10 mouse cellular contexts compared by ENCODE assay signal in the genomic region with DNA sequence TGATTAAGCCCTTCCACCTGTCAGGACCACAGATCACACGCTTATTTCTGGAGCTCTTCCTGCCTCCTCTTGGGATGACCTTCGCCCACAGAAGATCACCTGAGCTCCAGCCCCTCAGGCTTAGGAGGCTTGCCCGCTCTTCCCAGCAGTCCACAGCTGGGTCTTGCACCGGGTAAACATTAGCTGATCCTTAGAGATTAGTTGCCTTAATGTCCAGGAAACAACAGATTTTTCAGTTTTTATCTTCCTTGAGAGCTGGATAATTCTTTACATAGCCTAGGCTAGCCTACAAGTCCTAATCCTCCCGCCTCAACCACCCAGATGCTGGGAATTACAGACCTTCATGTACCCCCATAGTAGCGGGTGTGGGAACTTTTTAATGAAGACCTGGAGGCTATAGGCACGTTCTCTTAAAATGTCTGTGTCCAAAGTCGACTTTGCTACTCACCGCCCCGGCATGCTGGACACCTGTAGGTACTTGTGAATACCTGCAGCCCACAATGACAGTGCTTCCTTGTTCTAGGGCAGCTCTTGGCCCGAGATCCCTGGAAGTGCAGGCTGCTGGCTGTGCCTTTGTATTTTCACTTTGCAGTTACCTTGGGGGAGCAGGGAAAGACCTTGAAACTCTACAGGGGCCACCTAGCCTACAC. TPM values are rescaled to one million over a fixed set of nuclear protein-coding genes. Genes with fewer than 3 reads are reported as not detected.
DNase-seq lines count a peak whose midpoint lies in the region; ATAC-seq and TF ChIP-seq lines count a peak whose summit lies in the region.
"Had no signal": no experiment of that assay in that cellular context is flagged by ENCODE, and none has a peak within 500 bp of the region (broad histone marks: within the 10 kb centered on the region; RNA-seq: fewer than 3 reads in every experiment).

No protein-coding gene starts in this region.

- no peaks in the 10 kb centered on the region for H3K36me3 ChIP-seq in heart, embryonic 15.5 days
- peaks cover 0 to 48% of the 10 kb centered on the region in 2 experiments; a peak in 2 of 4 replicates for H3K36me3 ChIP-seq in MEL (ENCODE audit: control insufficient read depth in 1 of 2, insufficient read depth in 2 of 2, low read length in 2 of 2)
- no peaks in the 10 kb centered on the region; the same call in 1 of the 2 replicates for H3K36me3 ChIP-seq in kidney, adult 2 months (ENCODE audit: control insufficient read depth, insufficient read depth, low read length)
- H3K36me3 ChIP-seq in midbrain, embryonic 12.5 days: peaks cover 9% of the 10 kb centered on the region
- H3K36me3 ChIP-seq: hindbrain, embryonic 15.5 days had no signal

- no peak overlapping the region for H3K4me3 ChIP-seq in heart, embryonic 15.5 days
- H3K4me3 ChIP-seq in MEL (ENCODE audit: control insufficient read depth in 1 of 2, insufficient read depth in 1 of 2, low read depth in 2 of 2, low read length in 2 of 2): peak overlapping the region; percentile 34 to 61; a peak in 3 of 4 replicates
- 0 out of 2 replicates have a peak overlapping the region, but pooled peaks have one; percentile 11 for H3K4me3 ChIP-seq in kidney, adult 2 months (ENCODE audit: insufficient read depth, low read depth, low read length)
- no peak overlapping the region for H3K4me3 ChIP-seq in midbrain, embryonic 12.5 days
- H3K4me3 ChIP-seq: embryonic facial prominence, embryonic 12.5 days; hindbrain, embryonic 15.5 days had no signal

- TF ChIP-seq EP300 in MEL (IDR thresholded peaks at IDR 0.05; ENCODE audit: low read depth in 1 of 2, low read length in 2 of 2): no peak

- peak overlapping the region; percentile 23 for H3K4me2 ChIP-seq in heart, embryonic 15.5 days
- peak overlapping the region; percentile 26 for H3K4me2 ChIP-seq in midbrain, embryonic 12.5 days (replicated peaks)
- H3K4me2 ChIP-seq: embryonic facial prominence, embryonic 12.5 days; hindbrain, embryonic 15.5 days had no signal

- H3K9ac ChIP-seq in heart, embryonic 15.5 days: no peak overlapping the region
- H3K9ac ChIP-seq in MEL (ENCODE audit: control insufficient read depth, low read depth, low read length, poor library complexity, severe bottlenecking): peak overlapping the region; percentile 53
- H3K9ac ChIP-seq in midbrain, embryonic 12.5 days (replicated peaks): 0 out of 2 replicates have a peak overlapping the region, but pooled peaks have one; percentile 4
- H3K9ac ChIP-seq: embryonic facial prominence, embryonic 12.5 days; hindbrain, embryonic 15.5 days had no signal

- no peaks in the 10 kb centered on the region for H3K27me3 ChIP-seq in heart, embryonic 15.5 days
- H3K27me3 ChIP-seq in MEL (ENCODE audit: control insufficient read depth in 1 of 2, insufficient read depth in 2 of 2, low read length in 2 of 2): no peaks in the 10 kb centered on the region
- H3K27me3 ChIP-seq in kidney, adult 2 months (replicated peaks; ENCODE audit: control insufficient read depth, insufficient read depth, low read length): no peaks in the 10 kb centered on the region
- peaks cover 11% of the 10 kb centered on the region; the same call in 1 of the 2 replicates for H3K27me3 ChIP-seq in midbrain, embryonic 12.5 days
- H3K27me3 ChIP-seq: embryonic facial prominence, embryonic 12.5 days; hindbrain, embryonic 15.5 days had no signal

- TF ChIP-seq POLR2A in MEL (IDR thresholded peaks at IDR 0.05; ENCODE audit: control insufficient read depth in 1 of 2, insufficient read depth in 1 of 2, low read depth in 1 of 2, low read length in 2 of 2, poor library complexity in 1 of 2): no peak
- no peak for TF ChIP-seq POLR2A in kidney, adult 2 months (IDR thresholded peaks at IDR 0.05; ENCODE audit: low read depth, low read length)

- no peak for TF ChIP-seq RAD21 in MEL (IDR thresholded peaks at IDR 0.05; ENCODE audit: low read depth, low read length)

- DNase-seq in heart, adult 9 months (ENCODE audit: low spot score in 2 of 2): no peak
- no peak for DNase-seq in MEL (ENCODE audit: low read depth, low spot score)
- DNase-seq in kidney, adult 2 months: peak; percentile 81
- no peak for DNase-seq in spleen, postnatal 10 days (ENCODE audit: low spot score in 2 of 2)
- no peak for DNase-seq in cerebellum, postnatal 10 days
- no peak for DNase-seq in retina, embryonic 14.5 days (ENCODE audit: low spot score)

- H3K4me1 ChIP-seq in heart, embryonic 15.5 days (replicated peaks): peaks cover 39% of the 10 kb centered on the region
- peaks cover 24 to 59% of the 10 kb centered on the region in 2 experiments for H3K4me1 ChIP-seq in MEL (ENCODE audit: control insufficient read depth in 1 of 2, insufficient read depth in 2 of 2, low read length in 2 of 2)
- peaks cover 32% of the 10 kb centered on the region for H3K4me1 ChIP-seq in kidney, adult 2 months (ENCODE audit: control insufficient read depth, insufficient read depth, low read length)
- peaks cover 23% of the 10 kb centered on the region for H3K4me1 ChIP-seq in midbrain, embryonic 12.5 days

- H3K9me3 ChIP-seq in heart, embryonic 15.5 days (replicated peaks): no peaks in the 10 kb centered on the region
- no peaks in the 10 kb centered on the region for H3K9me3 ChIP-seq in MEL (replicated peaks; ENCODE audit: insufficient read depth, low read length)
- no peaks in the 10 kb centered on the region for H3K9me3 ChIP-seq in midbrain, embryonic 12.5 days
- H3K9me3 ChIP-seq: embryonic facial prominence, embryonic 12.5 days; hindbrain, embryonic 15.5 days had no signal

- H3K27ac ChIP-seq in heart, embryonic 15.5 days: no peak overlapping the region
- peak overlapping the region; percentile 39; the same call in 1 of the 2 replicates for H3K27ac ChIP-seq in MEL (ENCODE audit: control insufficient read depth, low read depth, low read length)
- peak overlapping the region; percentile 65; the same call in 1 of the 2 replicates for H3K27ac ChIP-seq in kidney, adult 2 months (ENCODE audit: insufficient read depth, low read depth, low read length)
- no peak overlapping the region for H3K27ac ChIP-seq in midbrain, embryonic 12.5 days (replicated peaks)
- H3K27ac ChIP-seq: embryonic facial prominence, embryonic 12.5 days; hindbrain, embryonic 15.5 days had no signal

- peaks cover 10% of the 10 kb centered on the region for H3K79me2 ChIP-seq in MEL (ENCODE audit: control insufficient read depth, insufficient read depth, low read length, poor library complexity)

- no peak for TF ChIP-seq CTCF in MEL (IDR thresholded peaks at IDR 0.05 in 2 of 3, conservative IDR thresholded peaks at IDR 0.05 in 1 of 3; ENCODE audit: control insufficient read depth in 1 of 3, insufficient read depth in 1 of 3, low read depth in 2 of 3, low read length in 3 of 3, poor library complexity in 1 of 3, severe bottlenecking in 1 of 3)
- TF ChIP-seq CTCF in kidney, adult 2 months (conservative IDR thresholded peaks at IDR 0.05; ENCODE audit: insufficient read depth, insufficient read length, low read depth, low read length): no peak

- ATAC-seq in heart, embryonic 15.5 days (replicated peaks; ENCODE audit: insufficient number of reproducible peaks, insufficient read depth, low FRiP score, low read depth): no peak
- ATAC-seq in midbrain, embryonic 12.5 days (ENCODE audit: low FRiP score, low read depth): no peak

- WGBS in heart, embryonic 15.5 days: 59% methylated on average over 11 of the region's 11 CpGs
- 34% methylated on average over 11 of the region's 11 CpGs for WGBS in kidney, adult 2 months
- WGBS in midbrain, embryonic 12.5 days: 43% methylated on average over 11 of the region's 11 CpGs

TF ChIP-seq in MEL, 35 proteins besides CTCF, POLR2A, EP300 and RAD21 (continues in another document):
- TF ChIP-seq CHD2 (IDR thresholded peaks at IDR 0.05; ENCODE audit: low read length) (no peak), SMC3 (IDR thresholded peaks at IDR 0.05; ENCODE audit: low read depth, low read length) (no peak), USF2 (IDR thresholded peaks at IDR 0.05; ENCODE audit: borderline replicate concordance in 1 of 2, insufficient read depth in 1 of 2, low read depth in 1 of 2, low read length in 2 of 2) (no peak), USF1 (IDR thresholded peaks at IDR 0.05; ENCODE audit: low read depth, low read length) (no peak), TBP (IDR thresholded peaks at IDR 0.05; ENCODE audit: low read depth, low read length) (no peak), NELFE (IDR thresholded peaks at IDR 0.05; ENCODE audit: low read depth, low read length) (no peak), GABPA (IDR thresholded peaks at IDR 0.05; ENCODE audit: low read depth, low read length) (no peak), POLR2AphosphoS2 (IDR thresholded peaks at IDR 0.05; ENCODE audit: low read length) (no peak), MAX (IDR thresholded peaks at IDR 0.05; ENCODE audit: low read length) (no peak), HCFC1 (IDR thresholded peaks at IDR 0.05; ENCODE audit: low read depth, low read length) (no peak), NRF1 (IDR thresholded peaks at IDR 0.05; ENCODE audit: insufficient read depth, low read depth, low read length, poor library complexity, severe bottlenecking) (no peak), MEF2A (IDR thresholded peaks at IDR 0.05; ENCODE audit: extremely low read depth, insufficient replicate concordance, low read depth, low read length, poor library complexity, severe bottlenecking) (no peak)

RNA-seq across cellular contexts. Expression of a gene that starts 2.3 kb away (rescaled TPM):
- 29.3 and 32.5 TPM in 2 replicates for polyA plus RNA-seq in heart, embryonic 15.5 days (2015; fragmentation: Nextera tagmentation; extraction: Ambion mirVana)
- total RNA-seq in MEL (2012; rRNA removed): 56.8 and 66.2 TPM in 2 replicates
- polyA plus RNA-seq in MEL (2012; ENCODE audit: insufficient read depth in 1 of 2, insufficient read length in 2 of 2, low read depth in 1 of 2, low replicate concordance in 2 of 2, missing spikeins in 1 of 2): 10 to 100 TPM in 1 of 2 experiments, not detected in 1; 77.7 TPM
- 195 and 211 TPM in 2 replicates for polyA plus RNA-seq in kidney, adult 2 months (2012; rRNA removed)
- 47.7 and 52.5 TPM in 2 replicates for polyA plus RNA-seq in midbrain, embryonic 12.5 days (2016; fragmentation: Nextera tagmentation; extraction: Ambion mirVana)

RNA-seq across cellular contexts. Expression of a gene that starts 18.7 kb away (rescaled TPM):
- polyA plus RNA-seq in heart, embryonic 15.5 days (2015; fragmentation: Nextera tagmentation; extraction: Ambion mirVana): 7.1 and 14.3 TPM in 2 replicates
- 4.6 and 7.5 TPM in 2 replicates for total RNA-seq in MEL (2012; rRNA removed)
- polyA plus RNA-seq in MEL (2012; ENCODE audit: insufficient read depth in 1 of 2, insufficient read length in 2 of 2, low read depth in 1 of 2, low replicate concordance in 2 of 2, missing spikeins in 1 of 2): 10 to 100 TPM in 1 of 2 experiments, not detected in 1; 10.9 TPM
- 2.5 and 2.9 TPM in 2 replicates for polyA plus RNA-seq in kidney, adult 2 months (2012; rRNA removed)
- polyA plus RNA-seq in midbrain, embryonic 12.5 days (2016; fragmentation: Nextera tagmentation; extraction: Ambion mirVana): 35.7 and 37.8 TPM in 2 replicates

RNA-seq across cellular contexts. Expression of a gene that starts 34.5 kb away (rescaled TPM):
- 0.10 TPM in 1 of 2 replicates, not detected in the other for polyA plus RNA-seq in heart, embryonic 15.5 days (2015; fragmentation: Nextera tagmentation; extraction: Ambion mirVana)
- not detected in 2 replicates for total RNA-seq in MEL (2012; rRNA removed)
- polyA plus RNA-seq in MEL (2012; ENCODE audit: insufficient read depth in 1 of 2, insufficient read length in 2 of 2, low read depth in 1 of 2, low replicate concordance in 2 of 2, missing spikeins in 1 of 2): under 1 TPM in 1 of 2 experiments, not detected in 1; 0.11 TPM
- polyA plus RNA-seq in kidney, adult 2 months (2012; rRNA removed): 0.08 and 0.24 TPM in 2 replicates
- not detected in 2 replicates for polyA plus RNA-seq in midbrain, embryonic 12.5 days (2016; fragmentation: Nextera tagmentation; extraction: Ambion mirVana)

Comparison
In these comparisons a context has a peak if more than half of its experiments do, and no peak if none do; other contexts are left out.
1. H3K27ac ChIP-seq: peak in MEL (single experiment) and kidney, adult 2 months (single experiment); none in heart, embryonic 15.5 days (single experiment) and midbrain, embryonic 12.5 days (single experiment).
2. H3K4me3 ChIP-seq: peak in MEL (2 of 2) and kidney, adult 2 months (single experiment); none in heart, embryonic 15.5 days (single experiment) and midbrain, embryonic 12.5 days (single experiment).